Mouse (Mus musculus): ENCODE data around the gene Anxa6. TPM values are rescaled to one million over a fixed set of nuclear protein-coding genes. Genes with fewer than 3 reads are reported as not detected.

The Anxa6 gene
- 39.9 and 40.8 TPM in 2 replicates for polyA plus RNA-seq (2015; fragmentation: Nextera tagmentation; extraction: Ambion mirVana)

GRCm38 (mm10) chr11:55033040-55033660 is at the start of gene Anxa6:
Gene Anxa6, minus strand, starts transcription at chr11:55033445.
- Histone ChIP-seq H3K9ac (replicated peaks) (peak within 1 kb of the TSS; percentile 63), H3K27me3 (no peaks in the 10 kb centered on the region), H3K4me2 (replicated peaks) (peak within 1 kb of the TSS; percentile 98), H3K36me3 (no peaks in the 10 kb centered on the region), H3K4me3 (peak within 1 kb of the TSS; percentile 61), H3K9me3 (no peaks in the 10 kb centered on the region), H3K4me1 (peaks cover 26% of the 10 kb centered on the region), H3K27ac (replicated peaks) (0 out of 2 replicates have a peak within 1 kb of the TSS, but pooled peaks have one; percentile 28)
- peak; percentile 94 for ATAC-seq (replicated peaks)
- under 1% methylated on average over 41 of the region's 41 CpGs for WGBS

- H3K36me3 ChIP-seq = no peaks in the 10 kb centered on the region
- H3K4me2 ChIP-seq (replicated peaks) = no peak overlapping the region
- H3K9me3 ChIP-seq = no peaks in the 10 kb centered on the region
- ATAC-seq (replicated peaks) = no peak
- H3K9ac ChIP-seq (replicated peaks) = no peak overlapping the region
- H3K4me3 ChIP-seq = no peak overlapping the region
- WGBS = 89% methylated on average over 9 of the region's 9 CpGs
- H3K27ac ChIP-seq (replicated peaks) = no peak overlapping the region
- peaks cover 4% of the 10 kb centered on the region; the same call in 1 of the 2 replicates for H3K27me3 ChIP-seq
- H3K4me1 ChIP-seq = peaks cover 19% of the 10 kb centered on the region
Measured at GRCm38 (mm10) chr11:55081206-55081605, 48.0 kb upstream of the Anxa6 start.

- no peak for ATAC-seq (replicated peaks)
- Histone ChIP-seq H3K9me3 (no peaks in the 10 kb centered on the region), H3K4me3 (no peak overlapping the region), H3K4me2 (replicated peaks) (no peak overlapping the region), H3K9ac (replicated peaks) (no peak overlapping the region), H3K27me3 (peaks cover 4% of the 10 kb centered on the region; the same call in 1 of the 2 replicates), H3K27ac (replicated peaks) (no peak overlapping the region), H3K4me1 (peaks cover 28% of the 10 kb centered on the region), H3K36me3 (no peaks in the 10 kb centered on the region)
- WGBS = 70% methylated on average over 4 of the region's 4 CpGs
Measured at GRCm38 (mm10) chr11:55079180-55079579, 45.9 kb upstream of the Anxa6 start.

- Histone ChIP-seq H3K36me3 (no peaks in the 10 kb centered on the region), H3K4me3 (peak overlapping the region; percentile 46), H3K4me2 (replicated peaks) (no peak overlapping the region; the same call in 1 of the 2 replicates), H3K27ac (replicated peaks) (no peak overlapping the region), H3K4me1 (peaks cover 28% of the 10 kb centered on the region), H3K9me3 (no peaks in the 10 kb centered on the region), H3K27me3 (peaks cover 4% of the 10 kb centered on the region; the same call in 1 of the 2 replicates), H3K9ac (replicated peaks) (no peak overlapping the region)
- WGBS = 57% methylated on average over 3 of the region's 3 CpGs
- ATAC-seq (replicated peaks) = no peak
Measured at GRCm38 (mm10) chr11:55078502-55078901, 45.3 kb upstream of the Anxa6 start.

- H3K4me3 ChIP-seq = peak within 1 kb of the TSS; percentile 46
- H3K4me2 ChIP-seq (replicated peaks) = peak within 1 kb of the TSS; percentile 92
- H3K9ac ChIP-seq (replicated peaks) = peak within 1 kb of the TSS; percentile 51
- peaks cover 4% of the 10 kb centered on the region; the same call in 1 of the 2 replicates for H3K27me3 ChIP-seq
- ATAC-seq (replicated peaks) = peak; percentile 75
- no peak within 1 kb of the TSS for H3K27ac ChIP-seq (replicated peaks)
- H3K4me1 ChIP-seq = peaks cover 28% of the 10 kb centered on the region
- H3K9me3 ChIP-seq = no peaks in the 10 kb centered on the region
- no peaks in the 10 kb centered on the region for H3K36me3 ChIP-seq
- under 1% methylated on average over 50 of the region's 50 CpGs for WGBS
Measured at GRCm38 (mm10) chr11:55077331-55078231, 44.3 kb upstream of the Anxa6 start, which contains the start of gene Ccdc69. Gene Ccdc69, minus strand, starts transcription at chr11:55078131.

- Histone ChIP-seq H3K4me2 (replicated peaks) (no peak overlapping the region), H3K9ac (replicated peaks) (no peak overlapping the region), H3K27ac (replicated peaks) (no peak overlapping the region), H3K27me3 (peaks cover 4% of the 10 kb centered on the region; the same call in 1 of the 2 replicates), H3K4me3 (no peak overlapping the region), H3K9me3 (no peaks in the 10 kb centered on the region), H3K36me3 (no peaks in the 10 kb centered on the region), H3K4me1 (peaks cover 28% of the 10 kb centered on the region)
- ATAC-seq (replicated peaks) = no peak
- WGBS = 90% methylated on average over 5 of the region's 5 CpGs
Measured at GRCm38 (mm10) chr11:55076234-55076633, 43.0 kb upstream of the Anxa6 start.

- Histone ChIP-seq H3K9ac (replicated peaks) (no peak overlapping the region), H3K4me2 (replicated peaks) (no peak overlapping the region), H3K27me3 (peaks cover 4% of the 10 kb centered on the region; the same call in 1 of the 2 replicates), H3K4me1 (peaks cover 28% of the 10 kb centered on the region), H3K4me3 (no peak overlapping the region), H3K36me3 (no peaks in the 10 kb centered on the region), H3K9me3 (no peaks in the 10 kb centered on the region), H3K27ac (replicated peaks) (no peak overlapping the region)
- WGBS = 30% methylated on average over 2 of the region's 2 CpGs
- no peak for ATAC-seq (replicated peaks)
Measured at GRCm38 (mm10) chr11:55075602-55076001, 42.4 kb upstream of the Anxa6 start.

GRCm38 (mm10) chr11:55073191-55073590 is 39.9 kb upstream of the Anxa6 start:
- no peak for ATAC-seq (replicated peaks)
- H3K27ac ChIP-seq (replicated peaks) = no peak overlapping the region
- no peaks in the 10 kb centered on the region for H3K36me3 ChIP-seq
- no peak overlapping the region for H3K4me3 ChIP-seq
- peaks cover 4% of the 10 kb centered on the region; the same call in 1 of the 2 replicates for H3K27me3 ChIP-seq
- H3K9me3 ChIP-seq = no peaks in the 10 kb centered on the region
- H3K4me2 ChIP-seq (replicated peaks) = no peak overlapping the region
- 87% methylated on average over 10 of the region's 10 CpGs for WGBS
- no peak overlapping the region for H3K9ac ChIP-seq (replicated peaks)
- peaks cover 30% of the 10 kb centered on the region for H3K4me1 ChIP-seq

GRCm38 (mm10) chr11:55072467-55072866 is 39.2 kb upstream of the Anxa6 start:
- Histone ChIP-seq H3K4me2 (replicated peaks) (no peak overlapping the region), H3K27ac (replicated peaks) (no peak overlapping the region), H3K36me3 (no peaks in the 10 kb centered on the region), H3K9me3 (no peaks in the 10 kb centered on the region), H3K4me3 (no peak overlapping the region), H3K27me3 (peaks cover 2% of the 10 kb centered on the region; the same call in 1 of the 2 replicates), H3K4me1 (peaks cover 23% of the 10 kb centered on the region), H3K9ac (replicated peaks) (no peak overlapping the region)
- WGBS = 91% methylated on average over 8 of the region's 8 CpGs
- ATAC-seq (replicated peaks) = no peak

- no peak for ATAC-seq (replicated peaks)
- WGBS = 92% methylated on average over 5 of the region's 5 CpGs
- no peak overlapping the region for H3K9ac ChIP-seq (replicated peaks)
- no peak overlapping the region for H3K4me2 ChIP-seq (replicated peaks)
- peaks cover 15% of the 10 kb centered on the region for H3K4me1 ChIP-seq
- no peaks in the 10 kb centered on the region for H3K36me3 ChIP-seq
- no peak overlapping the region for H3K4me3 ChIP-seq
- H3K9me3 ChIP-seq = no peaks in the 10 kb centered on the region
- no peaks in the 10 kb centered on the region for H3K27me3 ChIP-seq
- H3K27ac ChIP-seq (replicated peaks) = no peak overlapping the region
Measured at GRCm38 (mm10) chr11:55071344-55071743, 38.1 kb upstream of the Anxa6 start.

GRCm38 (mm10) chr11:55069023-55069422 is 35.8 kb upstream of the Anxa6 start:
- Histone ChIP-seq H3K4me1 (peaks cover 5% of the 10 kb centered on the region; the same call in 1 of the 2 replicates), H3K4me2 (replicated peaks) (no peak overlapping the region), H3K9ac (replicated peaks) (no peak overlapping the region), H3K27ac (replicated peaks) (no peak overlapping the region), H3K36me3 (no peaks in the 10 kb centered on the region), H3K27me3 (no peaks in the 10 kb centered on the region), H3K4me3 (no peak overlapping the region), H3K9me3 (no peaks in the 10 kb centered on the region)
- 32% methylated on average over 2 of the region's 2 CpGs for WGBS
- peak; percentile 38; the same call in 1 of the 2 replicates for ATAC-seq (replicated peaks)

GRCm38 (mm10) chr11:55066921-55067320 is 33.7 kb upstream of the Anxa6 start:
- WGBS = 56% methylated on average over 4 of the region's 4 CpGs
- Histone ChIP-seq H3K4me1 (peaks cover 5% of the 10 kb centered on the region; the same call in 1 of the 2 replicates), H3K9me3 (no peaks in the 10 kb centered on the region), H3K27me3 (no peaks in the 10 kb centered on the region), H3K36me3 (no peaks in the 10 kb centered on the region), H3K9ac (replicated peaks) (no peak overlapping the region), H3K4me2 (replicated peaks) (no peak overlapping the region), H3K27ac (replicated peaks) (no peak overlapping the region), H3K4me3 (no peak overlapping the region)
- no peak for ATAC-seq (replicated peaks)

All from forebrain, embryonic 15.5 days (tissue).